In the genomic region with DNA sequence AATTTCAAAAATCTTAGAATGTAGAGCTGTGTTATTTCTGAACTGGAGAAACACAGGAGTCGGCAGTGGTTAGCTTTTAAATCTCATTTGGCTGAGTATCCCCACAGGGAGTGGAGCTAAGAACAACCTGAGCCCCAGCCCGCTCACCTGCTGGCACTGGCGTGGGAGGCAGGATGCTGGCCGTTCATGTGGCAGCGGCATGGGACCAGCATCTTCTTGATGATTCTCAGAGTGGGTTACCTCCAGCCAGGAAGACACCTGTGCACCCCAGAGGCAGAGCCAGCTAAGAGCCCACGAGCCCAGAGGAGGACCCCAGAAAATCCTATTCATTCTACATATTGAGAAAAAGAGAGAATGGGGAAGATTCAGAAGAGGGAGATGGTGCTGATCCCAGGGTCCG, we compare ENCODE assay signal across 16 mouse cellular contexts.
DNase-seq lines count a peak whose midpoint lies in the region; ATAC-seq lines count a peak whose summit lies in the region.
"Had no signal": no experiment of that assay in that cellular context is flagged by ENCODE, and none has a peak within 500 bp of the region (broad histone marks: within the 10 kb centered on the region; RNA-seq: fewer than 3 reads in every experiment).

No protein-coding gene starts in this region.

- no peaks in the 10 kb centered on the region for H3K36me3 ChIP-seq in neural tube, embryonic 15.5 days
- H3K36me3 ChIP-seq: embryonic facial prominence, embryonic 13.5 days; forebrain, embryonic 12.5 days; heart, embryonic 13.5 days; hindbrain, embryonic 15.5 days had no signal

- H3K4me1 ChIP-seq in neural tube, embryonic 15.5 days, result 0 out of 2 replicates have a peak, but pooled peaks cover under 1% of the 10 kb centered on the region
- H3K4me1 ChIP-seq: embryonic facial prominence, embryonic 13.5 days; heart, embryonic 13.5 days; hindbrain, embryonic 15.5 days had no signal

- no peaks in the 10 kb centered on the region for H3K9me3 ChIP-seq in neural tube, embryonic 15.5 days (replicated peaks)
- H3K9me3 ChIP-seq: forebrain, embryonic 12.5 days; heart, embryonic 13.5 days; hindbrain, embryonic 15.5 days had no signal

- no peak for ATAC-seq in neural tube, embryonic 15.5 days (ENCODE audit: low FRiP score)
- ATAC-seq: forebrain, embryonic 16.5 days; intestine, embryonic 16.5 days had no signal

- 89% methylated on average over 7 of the region's 7 CpGs for WGBS in neural tube, embryonic 15.5 days

- H3K27me3 ChIP-seq in neural tube, embryonic 15.5 days (replicated peaks), result no peaks in the 10 kb centered on the region
- H3K27me3 ChIP-seq: embryonic facial prominence, embryonic 13.5 days; hindbrain, embryonic 15.5 days had no signal

- H3K4me2 ChIP-seq in neural tube, embryonic 15.5 days, result no peak overlapping the region
- H3K4me2 ChIP-seq: embryonic facial prominence, embryonic 13.5 days; forebrain, embryonic 12.5 days; heart, embryonic 13.5 days; hindbrain, embryonic 15.5 days had no signal

- peak; percentile 53 for DNase-seq in cerebellum, adult 11 months
- no peak for DNase-seq in cerebellum, postnatal 4 days (ENCODE audit: low spot score in 2 of 2)
- peak; percentile 82 for DNase-seq in cerebellum, adult 11-12 months
- DNase-seq in cerebellum, adult 9-10 months, result peak; percentile 75
- DNase-seq in right cerebral cortex, postnatal 4 days, result no peak
- DNase-seq in urinary bladder, postnatal 10 days (ENCODE audit: low spot score), result no peak
- DNase-seq: adrenal gland, postnatal 10 days; gastrocnemius, postnatal 14 days; heart, postnatal 36 days had no signal

- no peak overlapping the region for H3K9ac ChIP-seq in neural tube, embryonic 15.5 days (replicated peaks)
- H3K9ac ChIP-seq: embryonic facial prominence, embryonic 13.5 days; forebrain, embryonic 12.5 days; heart, embryonic 13.5 days; hindbrain, embryonic 15.5 days had no signal

- H3K4me3 ChIP-seq in neural tube, embryonic 15.5 days (replicated peaks), result no peak overlapping the region
- H3K4me3 ChIP-seq: embryonic facial prominence, embryonic 13.5 days; forebrain, embryonic 12.5 days; heart, embryonic 13.5 days; hindbrain, embryonic 15.5 days had no signal

- H3K27ac ChIP-seq in neural tube, embryonic 15.5 days (replicated peaks), result no peak overlapping the region
- H3K27ac ChIP-seq: embryonic facial prominence, embryonic 13.5 days; forebrain, embryonic 12.5 days; heart, embryonic 13.5 days; hindbrain, embryonic 15.5 days had no signal

Comparison
In these comparisons a context has a peak if more than half of its experiments do, and no peak if none do; other contexts are left out.
1. DNase-seq: peak in cerebellum, adult 11 months (single experiment), cerebellum, adult 11-12 months (single experiment) and cerebellum, adult 9-10 months (single experiment); none in cerebellum, postnatal 4 days (0 of 2), right cerebral cortex, postnatal 4 days (single experiment) and urinary bladder, postnatal 10 days (single experiment).